28 mouse cellular contexts compared by ENCODE assay signal in genomic region chr2:112476554-112476953, GRCm38 (mm10). TPM values are rescaled to one million over a fixed set of nuclear protein-coding genes. Genes with fewer than 3 reads are reported as not detected.
DNase-seq lines count a peak whose midpoint lies in the region; ATAC-seq and TF ChIP-seq lines count a peak whose summit lies in the region.
"Had no signal": no experiment of that assay in that cellular context is flagged by ENCODE, and none has a peak within 500 bp of the region (broad histone marks: within the 10 kb centered on the region; RNA-seq: fewer than 3 reads in every experiment).

No protein-coding gene starts in this region.

- no peak overlapping the region for H3K4me2 ChIP-seq in lung, embryonic 14.5 days
- no peak overlapping the region for H3K4me2 ChIP-seq in embryonic facial prominence, embryonic 14.5 days (ENCODE audit: low read depth, low read length)
- H3K4me2 ChIP-seq in intestine, embryonic 15.5 days (replicated peaks) = peak overlapping the region; percentile 6; the same call in 1 of the 2 replicates
- peak overlapping the region; percentile 23; the same call in 1 of the 2 replicates for H3K4me2 ChIP-seq in stomach, postnatal 0 days (replicated peaks; ENCODE audit: low read depth)
- H3K4me2 ChIP-seq: forebrain, embryonic 15.5 days; heart, embryonic 15.5 days; hindbrain, embryonic 12.5 days; limb, embryonic 13.5 days; liver, embryonic 12.5 days; midbrain, embryonic 15.5 days; neural tube, embryonic 15.5 days had no signal

- no peak for TF ChIP-seq POLR2A in lung, adult 2 months (IDR thresholded peaks at IDR 0.05; ENCODE audit: borderline replicate concordance, extremely low read depth, low read depth, low read length)

- no peaks in the 10 kb centered on the region for H3K4me1 ChIP-seq in lung, embryonic 14.5 days (ENCODE audit: insufficient read depth)
- H3K4me1 ChIP-seq in lung, adult 2 months (ENCODE audit: control insufficient read depth, insufficient read depth, low read length) = peaks cover 5% of the 10 kb centered on the region; the same call in 1 of the 2 replicates
- H3K4me1 ChIP-seq in embryonic facial prominence, embryonic 14.5 days (ENCODE audit: control insufficient read depth, insufficient read depth, low read length) = no peaks in the 10 kb centered on the region
- H3K4me1 ChIP-seq in intestine, embryonic 15.5 days (replicated peaks) = no peaks in the 10 kb centered on the region
- H3K4me1 ChIP-seq in stomach, postnatal 0 days (replicated peaks; ENCODE audit: control insufficient read depth, insufficient read depth) = no peaks in the 10 kb centered on the region
- H3K4me1 ChIP-seq: forebrain, embryonic 10.5 days; forebrain, embryonic 15.5 days; heart, embryonic 10.5 days; heart, embryonic 15.5 days; hindbrain, embryonic 12.5 days; limb, embryonic 13.5 days; liver, embryonic 12.5 days; midbrain, embryonic 10.5 days; midbrain, embryonic 15.5 days; neural tube, embryonic 15.5 days had no signal

- H3K9me3 ChIP-seq in lung, embryonic 14.5 days (ENCODE audit: low read depth, low read length) = no peaks in the 10 kb centered on the region
- no peaks in the 10 kb centered on the region for H3K9me3 ChIP-seq in embryonic facial prominence, embryonic 14.5 days (ENCODE audit: control insufficient read depth, low read length)
- no peaks in the 10 kb centered on the region for H3K9me3 ChIP-seq in intestine, embryonic 15.5 days
- no peaks in the 10 kb centered on the region for H3K9me3 ChIP-seq in stomach, postnatal 0 days (ENCODE audit: control insufficient read depth, low read length)
- H3K9me3 ChIP-seq: forebrain, embryonic 10.5 days; forebrain, embryonic 15.5 days; heart, embryonic 10.5 days; heart, embryonic 15.5 days; hindbrain, embryonic 12.5 days; limb, embryonic 13.5 days; liver, embryonic 12.5 days; midbrain, embryonic 10.5 days; midbrain, embryonic 15.5 days; neural tube, embryonic 15.5 days had no signal

- H3K27ac ChIP-seq in lung, embryonic 14.5 days (ENCODE audit: low read depth) = no peak overlapping the region
- no peak overlapping the region for H3K27ac ChIP-seq in embryonic facial prominence, embryonic 14.5 days (replicated peaks; ENCODE audit: low read depth, low read length)
- H3K27ac ChIP-seq in intestine, embryonic 15.5 days = no peak overlapping the region
- H3K27ac ChIP-seq in stomach, postnatal 0 days (replicated peaks) = peak overlapping the region; percentile 67
- H3K27ac ChIP-seq: forebrain, embryonic 10.5 days; forebrain, embryonic 15.5 days; heart, embryonic 10.5 days; heart, embryonic 15.5 days; hindbrain, embryonic 12.5 days; layer of hippocampus, adult 2 months; left cerebral cortex, adult 2 months; limb, embryonic 13.5 days; liver, embryonic 12.5 days; midbrain, embryonic 10.5 days; midbrain, embryonic 15.5 days; neural tube, embryonic 15.5 days had no signal

- 58% methylated on average over 6 of the region's 6 CpGs for WGBS in lung, embryonic 14.5 days
- WGBS in lung, adult 2 months = 69% methylated on average over 6 of the region's 6 CpGs
- 66% methylated on average over 6 of the region's 6 CpGs for WGBS in embryonic facial prominence, embryonic 14.5 days
- WGBS in intestine, embryonic 15.5 days = 63% methylated on average over 6 of the region's 6 CpGs
- 48% methylated on average over 6 of the region's 6 CpGs for WGBS in stomach, postnatal 0 days

- TF ChIP-seq CTCF in lung, embryonic 14.5 days (IDR thresholded peaks at IDR 0.05; ENCODE audit: low read depth) = no peak
- no peak for TF ChIP-seq CTCF in lung, adult 2 months (IDR thresholded peaks at IDR 0.05; ENCODE audit: insufficient read depth, low read length)
- no peak for TF ChIP-seq CTCF in stomach, postnatal 0 days (IDR thresholded peaks at IDR 0.05; ENCODE audit: low read depth)

- DNase-seq in lung, embryonic 14.5 days = no peak
- no peak for DNase-seq in lung, adult 2 months
- peak; percentile 55 for DNase-seq in embryonic facial prominence, embryonic 14.5 days (ENCODE audit: low spot score)
- DNase-seq in stomach, postnatal 0 days (ENCODE audit: low spot score) = peak; percentile 26
- no peak for DNase-seq in cerebellum, adult 8-10 months
- DNase-seq: adrenal gland, postnatal 25 days; B cell, adult 2 months; cerebellum, adult 11-12 months; cerebellum, postnatal 10 days; kidney, adult 2 months; kidney, postnatal 36 days; liver, postnatal 0 days; right cerebral cortex, postnatal 25 days had no signal

- H3K36me3 ChIP-seq in lung, embryonic 14.5 days (ENCODE audit: insufficient read depth) = no peaks in the 10 kb centered on the region
- no peaks in the 10 kb centered on the region for H3K36me3 ChIP-seq in embryonic facial prominence, embryonic 14.5 days (ENCODE audit: control insufficient read depth, insufficient read depth, low read length)
- no peaks in the 10 kb centered on the region for H3K36me3 ChIP-seq in intestine, embryonic 15.5 days
- H3K36me3 ChIP-seq in stomach, postnatal 0 days (ENCODE audit: control insufficient read depth, insufficient read depth, low read length) = no peaks in the 10 kb centered on the region
- H3K36me3 ChIP-seq: forebrain, embryonic 10.5 days; forebrain, embryonic 15.5 days; heart, embryonic 10.5 days; heart, embryonic 15.5 days; hindbrain, embryonic 12.5 days; limb, embryonic 13.5 days; liver, embryonic 12.5 days; midbrain, embryonic 10.5 days; midbrain, embryonic 15.5 days; neural tube, embryonic 15.5 days had no signal

- H3K4me3 ChIP-seq in lung, embryonic 14.5 days (ENCODE audit: low read depth, low read length) = no peak overlapping the region
- H3K4me3 ChIP-seq in lung, adult 2 months (replicated peaks; ENCODE audit: extremely low read depth, low read depth, low read length) = no peak overlapping the region
- H3K4me3 ChIP-seq in embryonic facial prominence, embryonic 14.5 days (ENCODE audit: low read depth, low read length) = no peak overlapping the region
- H3K4me3 ChIP-seq in intestine, embryonic 15.5 days (replicated peaks) = no peak overlapping the region
- no peak overlapping the region for H3K4me3 ChIP-seq in stomach, postnatal 0 days (ENCODE audit: low read depth, low read length)
- H3K4me3 ChIP-seq: forebrain, embryonic 10.5 days; forebrain, embryonic 15.5 days; heart, embryonic 10.5 days; heart, embryonic 15.5 days; hindbrain, embryonic 12.5 days; layer of hippocampus, adult 2 months; left cerebral cortex, adult 2 months; limb, embryonic 13.5 days; liver, embryonic 12.5 days; midbrain, embryonic 10.5 days; midbrain, embryonic 15.5 days; neural tube, embryonic 15.5 days had no signal

- no peaks in the 10 kb centered on the region for H3K27me3 ChIP-seq in lung, embryonic 14.5 days (ENCODE audit: insufficient read depth, low read length)
- H3K27me3 ChIP-seq in embryonic facial prominence, embryonic 14.5 days (replicated peaks; ENCODE audit: control insufficient read depth, insufficient read depth, low read length) = no peaks in the 10 kb centered on the region
- no peaks in the 10 kb centered on the region for H3K27me3 ChIP-seq in intestine, embryonic 15.5 days (replicated peaks)
- no peaks in the 10 kb centered on the region for H3K27me3 ChIP-seq in stomach, postnatal 0 days (ENCODE audit: control insufficient read depth, insufficient read depth, low read length)
- H3K27me3 ChIP-seq: forebrain, embryonic 15.5 days; heart, embryonic 15.5 days; hindbrain, embryonic 12.5 days; limb, embryonic 13.5 days; midbrain, embryonic 15.5 days; neural tube, embryonic 15.5 days had no signal

- ATAC-seq in lung, embryonic 14.5 days (ENCODE audit: insufficient read depth) = peak; percentile 53; the same call in 1 of the 2 replicates
- peak; percentile 71 for ATAC-seq in embryonic facial prominence, embryonic 14.5 days (ENCODE audit: low read depth)
- peak; percentile 71 for ATAC-seq in intestine, embryonic 15.5 days
- ATAC-seq in stomach, postnatal 0 days (ENCODE audit: low FRiP score, low TSS enrichment) = peak; percentile 71; the same call in 1 of the 2 replicates
- ATAC-seq: forebrain, embryonic 15.5 days; liver, embryonic 12.5 days; liver, postnatal 0 days; midbrain, embryonic 15.5 days had no signal

- TF ChIP-seq EP300 in stomach, postnatal 0 days (optimal IDR thresholded peaks at IDR 0.05) = no peak

- no peak overlapping the region for H3K9ac ChIP-seq in lung, embryonic 14.5 days
- no peak overlapping the region for H3K9ac ChIP-seq in embryonic facial prominence, embryonic 14.5 days (ENCODE audit: low read depth, low read length)
- H3K9ac ChIP-seq in intestine, embryonic 15.5 days = no peak overlapping the region
- no peak overlapping the region for H3K9ac ChIP-seq in stomach, postnatal 0 days (ENCODE audit: low read length)
- H3K9ac ChIP-seq: forebrain, embryonic 15.5 days; heart, embryonic 15.5 days; hindbrain, embryonic 12.5 days; limb, embryonic 13.5 days; liver, embryonic 12.5 days; liver, postnatal 0 days; midbrain, embryonic 15.5 days; neural tube, embryonic 15.5 days had no signal

RNA-seq across cellular contexts. Expression of gene Chrm5, which starts 4.0 kb away (rescaled TPM):
- not detected in 2 replicates for polyA plus RNA-seq in lung, embryonic 14.5 days (2014; fragmentation: Nextera tagmentation; extraction: Ambion mirVana)
- polyA plus RNA-seq in lung, adult 2 months (2012; rRNA removed) = not detected in 2 replicates
- polyA plus RNA-seq in embryonic facial prominence, embryonic 14.5 days (2014; fragmentation: Nextera tagmentation; extraction: Ambion mirVana) = 0.14 TPM in 1 of 2 replicates, not detected in the other
- 0.09 TPM in 1 of 2 replicates, not detected in the other for polyA plus RNA-seq in intestine, embryonic 15.5 days (2015; fragmentation: Nextera tagmentation; extraction: Ambion mirVana)
- polyA plus RNA-seq in stomach, postnatal 0 days (2015; fragmentation: Nextera tagmentation; extraction: Ambion mirVana) = not detected in 2 replicates
- polyA plus RNA-seq: gonadal fat pad, adult 2 months; heart, embryonic 10.5 days; heart, embryonic 15.5 days; kidney, adult 2 months; limb, embryonic 13.5 days; liver, embryonic 12.5 days; liver, postnatal 0 days; midbrain, embryonic 10.5 days; testis, adult 2 months had no signal

RNA-seq across cellular contexts. Expression of gene Aven, which starts 16.2 kb away (rescaled TPM):
- 7.2 and 7.8 TPM in 2 replicates for polyA plus RNA-seq in lung, embryonic 14.5 days (2014; fragmentation: Nextera tagmentation; extraction: Ambion mirVana)
- polyA plus RNA-seq in lung, adult 2 months (2012; rRNA removed) = 2.3 and 2.5 TPM in 2 replicates
- 6.1 and 7.4 TPM in 2 replicates for polyA plus RNA-seq in embryonic facial prominence, embryonic 14.5 days (2014; fragmentation: Nextera tagmentation; extraction: Ambion mirVana)
- 8.4 and 11.9 TPM in 2 replicates for polyA plus RNA-seq in intestine, embryonic 15.5 days (2015; fragmentation: Nextera tagmentation; extraction: Ambion mirVana)
- 3.6 and 4.7 TPM in 2 replicates for polyA plus RNA-seq in stomach, postnatal 0 days (2015; fragmentation: Nextera tagmentation; extraction: Ambion mirVana)

RNA-seq across cellular contexts. Expression of gene Emc7, which starts 21.8 kb away (rescaled TPM):
- 15.8 and 17.3 TPM in 2 replicates for polyA plus RNA-seq in lung, embryonic 14.5 days (2014; fragmentation: Nextera tagmentation; extraction: Ambion mirVana)
- 7.2 and 8.9 TPM in 2 replicates for polyA plus RNA-seq in lung, adult 2 months (2012; rRNA removed)
- polyA plus RNA-seq in embryonic facial prominence, embryonic 14.5 days (2014; fragmentation: Nextera tagmentation; extraction: Ambion mirVana) = 20.5 and 21.9 TPM in 2 replicates
- 19.6 and 20.6 TPM in 2 replicates for polyA plus RNA-seq in intestine, embryonic 15.5 days (2015; fragmentation: Nextera tagmentation; extraction: Ambion mirVana)
- polyA plus RNA-seq in stomach, postnatal 0 days (2015; fragmentation: Nextera tagmentation; extraction: Ambion mirVana) = 23.6 and 24.5 TPM in 2 replicates

Comparison
In these comparisons a context has a peak if more than half of its experiments do, and no peak if none do; other contexts are left out.
1. DNase-seq: peak in embryonic facial prominence, embryonic 14.5 days (single experiment) and stomach, postnatal 0 days (single experiment); none in lung, embryonic 14.5 days (single experiment), lung, adult 2 months (single experiment) and cerebellum, adult 8-10 months (single experiment).
2. H3K4me2 ChIP-seq: peak in intestine, embryonic 15.5 days (single experiment) and stomach, postnatal 0 days (single experiment); none in lung, embryonic 14.5 days (single experiment) and embryonic facial prominence, embryonic 14.5 days (single experiment).
3. Peak in every context shown above with its lines, with median percentiles within 50 percentile points of each other: ATAC-seq.